Mouse (Mus musculus) embryonic fibroblast, embryonic 13.5 days (primary cell): Measurements from ENCODE around the gene Galnt10. TPM values are rescaled to one million over a fixed set of nuclear protein-coding genes. Genes with fewer than 3 reads are reported as not detected.

Experiments used
- H3K27ac ChIP-seq: 2 replicates; pipeline ENCODE4 v1.5.1; 2012; ENCODE audit warnings: low read length, control low read depth, inconsistent platforms; ENCODE audit not compliant: insufficient read depth
- H3K4me1 ChIP-seq: 2 replicates; pipeline ENCODE4 v1.6.1; 2011; ENCODE audit warnings: low read length; ENCODE audit not compliant: control insufficient read depth, insufficient read depth
- H3K4me3 ChIP-seq: 2 replicates; pipeline ENCODE4 v1.5.1; 2011; ENCODE audit warnings: mild to moderate bottlenecking, control low read depth, low read length; ENCODE audit not compliant: insufficient read depth
- CTCF ChIP-seq: IDR thresholded peaks from 2 replicates; pipeline ENCODE4 v1.5.1; 2011; ENCODE audit warnings: mild to moderate bottlenecking, control low read depth, low read length, moderate library complexity, borderline replicate concordance; ENCODE audit not compliant: insufficient read depth
- POLR2A ChIP-seq: IDR thresholded peaks from 2 replicates; pipeline ENCODE4 v1.6.1; 2011; ENCODE audit warnings: low read depth, mild to moderate bottlenecking, control low read depth, low read length, moderate library complexity
- polyA plus RNA-seq: library from polyadenylated mRNA; stranded (reverse); fragments of >200 nt; gene quantifications from 2 replicates; pipeline ENCODE4 v1.2.4, GENCODE M21; 2011; ENCODE audit warnings: low read depth; ENCODE audit not compliant: missing spikeins, insufficient read length

The Galnt10 gene
- polyA plus RNA-seq, 1 experiment: 51.8 TPM

DNA sequence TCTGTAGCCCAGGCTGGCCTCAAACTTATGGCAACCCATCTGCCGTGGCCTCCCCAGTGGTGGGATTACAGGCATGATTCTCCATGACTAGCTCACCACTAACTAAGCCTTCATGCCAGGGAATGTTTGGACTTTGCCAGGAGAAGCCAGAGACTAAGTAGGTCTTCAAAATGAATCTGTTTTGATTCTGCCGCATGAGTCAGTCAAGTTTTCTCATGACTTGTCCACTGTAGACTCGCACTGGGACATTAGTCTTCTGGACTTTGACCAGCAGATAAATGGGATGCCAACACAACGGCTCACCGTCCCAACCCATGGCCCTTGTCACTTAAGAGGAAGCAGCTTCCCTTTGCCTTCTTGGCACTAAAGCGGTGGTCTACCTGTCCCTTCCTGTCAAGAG lies 49.2 kb downstream of the Galnt10 start:
- peak overlapping the region; percentile 96 for H3K27ac ChIP-seq
- peaks cover 13% of the 10 kb centered on the region for H3K4me1 ChIP-seq
- TF ChIP-seq CTCF: no peak
- TF ChIP-seq POLR2A: no peak
- H3K4me3 ChIP-seq: no peak overlapping the region

DNA sequence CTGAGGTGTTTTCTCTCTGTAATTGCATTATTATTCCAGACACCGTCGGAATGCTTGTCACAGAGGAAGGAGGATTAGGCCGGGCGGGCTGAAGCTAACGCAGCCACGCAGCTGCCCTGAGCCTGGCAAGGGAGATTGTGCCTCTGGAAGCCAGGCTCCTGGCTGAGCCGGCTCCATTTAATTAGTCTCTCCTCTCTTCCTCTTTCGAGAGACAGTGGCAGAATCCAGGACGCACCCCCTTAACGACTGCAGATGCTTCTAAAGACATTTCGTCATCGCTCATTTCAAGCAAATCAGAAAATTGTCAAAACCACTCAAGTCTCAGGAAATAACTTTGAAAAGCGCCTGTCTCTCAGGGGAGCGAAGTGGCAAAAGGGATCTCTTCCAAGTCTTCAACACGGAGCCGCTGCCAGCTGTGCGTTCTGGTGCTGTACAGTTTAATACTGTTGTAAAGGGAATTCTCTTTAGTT lies 51.0 kb downstream of the Galnt10 start:
- TF ChIP-seq CTCF (no peak), POLR2A (no peak)
- H3K27ac ChIP-seq: peak overlapping the region; percentile 77
- H3K4me3 ChIP-seq: no peak overlapping the region
- H3K4me1 ChIP-seq: peaks cover 11% of the 10 kb centered on the region

DNA sequence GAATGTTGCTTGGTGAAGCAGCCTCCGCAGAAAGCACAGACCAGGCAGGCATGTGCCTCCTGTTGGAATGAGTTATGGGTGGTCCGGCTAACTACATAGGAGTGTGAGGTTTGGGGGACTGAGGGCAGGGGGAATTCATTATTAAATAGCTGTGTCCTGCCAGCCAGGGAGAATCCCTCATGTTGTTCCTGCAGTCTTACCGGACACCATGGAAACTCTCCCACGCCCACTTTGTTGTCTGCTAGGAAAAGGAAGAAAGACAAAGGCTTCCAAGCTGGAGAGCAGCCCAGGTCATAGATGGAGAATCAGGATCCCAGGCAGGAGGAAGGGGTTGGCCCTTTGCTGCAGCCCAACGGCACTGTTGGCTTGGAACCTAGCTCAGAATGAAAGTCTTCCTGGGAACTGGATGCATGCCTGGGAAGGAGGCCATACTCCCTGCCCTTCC lies 51.6 kb downstream of the Galnt10 start:
- TF ChIP-seq POLR2A (no peak), CTCF (no peak)
- no peak overlapping the region for H3K4me3 ChIP-seq
- H3K27ac ChIP-seq: peak overlapping the region; percentile 77
- peaks cover 11% of the 10 kb centered on the region for H3K4me1 ChIP-seq

DNA sequence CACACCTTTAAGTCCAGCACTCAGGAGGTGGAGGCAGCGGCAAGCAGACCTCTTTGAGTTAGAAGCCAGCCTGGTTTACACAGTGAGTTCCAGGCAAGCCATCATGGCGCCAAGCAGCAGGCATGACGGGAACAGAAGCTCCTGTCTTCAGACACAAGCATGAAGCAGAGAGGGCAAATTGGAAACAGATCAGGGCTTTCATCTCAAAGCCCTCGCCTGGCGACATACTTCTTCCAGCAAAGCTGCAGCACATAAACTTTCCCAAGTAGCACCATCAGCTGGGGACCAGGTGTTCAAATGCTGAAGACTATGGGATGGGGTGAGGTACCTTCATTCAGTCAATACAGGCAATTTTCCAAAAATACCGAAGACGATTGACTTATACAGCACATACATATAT lies 54.9 kb downstream of the Galnt10 start:
- H3K4me3 ChIP-seq: no peak overlapping the region
- TF ChIP-seq CTCF (no peak), POLR2A (no peak)
- H3K4me1 ChIP-seq: peaks cover 8% of the 10 kb centered on the region; the same call in 1 of the 2 replicates
- H3K27ac ChIP-seq: no peak overlapping the region

DNA sequence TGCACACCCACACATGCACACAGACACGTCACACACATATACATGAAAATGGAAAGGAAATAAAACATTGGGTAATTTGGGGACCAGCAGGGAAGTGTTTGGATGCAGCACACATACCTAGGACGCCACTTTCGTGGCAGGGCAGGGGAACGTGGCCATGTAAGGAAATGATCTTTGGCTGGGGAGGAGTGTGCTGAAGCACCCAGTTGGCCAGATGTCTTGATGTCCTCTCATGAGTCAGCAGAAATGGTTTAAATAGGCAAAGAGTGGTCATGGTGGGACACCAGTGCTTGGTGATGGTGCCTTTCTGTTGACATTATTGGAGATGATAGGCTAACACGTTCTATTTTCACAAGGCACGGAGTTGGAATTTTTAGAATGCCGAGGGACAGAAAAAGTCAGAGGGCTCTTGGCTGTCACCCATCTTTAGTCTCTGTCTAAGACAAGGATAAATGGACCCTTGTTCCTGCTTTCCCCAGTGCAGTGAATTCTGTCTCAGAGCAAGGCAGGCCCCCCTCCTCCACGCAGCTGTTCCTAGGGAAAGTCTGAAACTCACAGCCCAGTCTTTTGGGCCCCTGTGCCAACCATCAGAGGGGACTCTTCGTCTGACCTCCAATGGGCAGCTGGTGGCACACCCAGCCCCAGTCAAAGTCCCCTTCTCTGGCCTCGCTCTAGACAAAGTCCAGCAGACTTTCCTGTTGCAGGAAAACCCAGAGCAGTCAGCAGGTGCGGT lies 56.1 kb downstream of the Galnt10 start:
- H3K4me3 ChIP-seq: no peak overlapping the region
- no peak for TF ChIP-seq POLR2A
- no peak for TF ChIP-seq CTCF
- peak overlapping the region; percentile 29; the same call in 1 of the 2 replicates for H3K27ac ChIP-seq

DNA sequence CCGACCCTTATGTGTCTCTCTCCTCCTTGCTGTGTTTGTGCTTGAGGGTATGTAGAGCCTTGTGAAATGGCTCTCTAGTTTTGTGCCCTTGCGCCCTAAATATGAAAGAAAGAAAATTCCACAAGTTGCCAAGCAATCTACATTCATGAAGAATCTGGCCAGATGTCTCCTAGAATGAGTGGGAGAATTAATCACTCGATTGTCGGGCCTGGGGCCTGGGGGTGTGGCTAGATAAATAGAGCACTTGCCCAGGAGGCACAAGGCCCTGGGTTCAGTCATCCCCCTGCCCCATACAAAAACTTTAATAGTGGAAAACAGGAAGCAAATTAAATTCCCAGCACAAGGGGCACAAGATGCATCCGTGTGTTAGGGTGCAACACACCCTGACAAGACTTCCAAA lies 56.7 kb downstream of the Galnt10 start:
- Histone ChIP-seq H3K4me1 (no peaks in the 10 kb centered on the region), H3K27ac (peak overlapping the region; percentile 29; the same call in 1 of the 2 replicates), H3K4me3 (no peak overlapping the region)
- TF ChIP-seq CTCF (no peak), POLR2A (no peak)

More for the DNA sequence above, 56.1 kb downstream of the Galnt10 start:
- H3K4me1 ChIP-seq: 0 out of 2 replicates have a peak, but pooled peaks cover 4% of the 10 kb centered on the region

DNA sequence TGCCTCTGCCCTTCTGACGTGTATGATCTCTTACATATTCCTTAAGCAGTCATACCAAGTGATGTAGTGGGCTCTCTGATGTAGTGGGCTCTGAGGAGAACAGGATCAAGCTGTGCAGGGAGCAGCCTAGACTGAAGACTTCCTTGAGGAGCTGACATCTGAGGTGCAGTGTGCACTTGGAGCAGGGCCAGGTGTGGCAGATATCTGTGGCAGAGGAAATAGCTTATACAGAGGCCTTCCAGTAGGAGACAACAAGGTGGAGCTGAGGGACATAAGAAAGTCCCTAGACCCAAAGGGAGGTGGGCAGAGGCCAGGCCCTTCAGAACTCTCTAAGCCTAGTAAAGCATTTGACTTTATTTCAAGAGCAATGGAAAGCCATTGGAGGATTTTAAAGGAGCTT lies 61.4 kb downstream of the Galnt10 start:
- no peak for TF ChIP-seq POLR2A
- no peak for TF ChIP-seq CTCF
- Histone ChIP-seq H3K4me1 (no peaks in the 10 kb centered on the region), H3K27ac (no peak overlapping the region), H3K4me3 (no peak overlapping the region)

DNA sequence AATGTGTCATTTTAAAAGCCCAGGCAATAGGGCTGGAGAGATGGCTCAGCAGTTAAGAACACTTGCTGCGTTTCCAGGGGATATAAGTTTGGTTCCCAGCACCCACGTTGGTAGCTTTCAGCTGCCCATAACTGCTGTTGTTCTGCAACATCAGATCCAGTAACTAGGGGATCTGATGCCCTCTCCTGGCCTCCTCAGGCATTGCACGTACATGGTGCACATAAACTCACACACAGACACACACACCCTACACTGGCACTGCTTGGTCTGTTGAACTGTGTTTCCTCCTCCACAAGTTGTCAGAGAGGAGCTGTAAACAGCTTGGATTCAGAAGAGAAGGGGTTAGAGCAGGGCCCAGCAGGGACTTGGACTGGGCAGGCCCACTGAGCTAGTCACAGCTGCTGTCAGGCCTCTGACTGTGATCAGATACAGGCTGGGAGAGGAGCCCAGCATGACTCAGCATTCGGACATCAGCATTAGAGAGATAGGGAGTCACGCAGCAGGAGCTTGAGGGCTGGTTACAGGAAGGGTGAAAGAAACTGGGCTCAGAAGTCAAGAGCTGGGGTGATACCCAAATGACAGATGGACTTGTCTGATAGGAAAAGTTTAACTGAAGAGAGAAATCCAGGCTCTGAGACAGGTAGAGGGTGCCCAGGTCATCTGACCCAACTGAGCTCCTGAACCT lies 62.0 kb downstream of the Galnt10 start:
- peak; percentile 48; the same call in 1 of the 2 replicates for TF ChIP-seq CTCF
- TF ChIP-seq POLR2A: no peak

DNA sequence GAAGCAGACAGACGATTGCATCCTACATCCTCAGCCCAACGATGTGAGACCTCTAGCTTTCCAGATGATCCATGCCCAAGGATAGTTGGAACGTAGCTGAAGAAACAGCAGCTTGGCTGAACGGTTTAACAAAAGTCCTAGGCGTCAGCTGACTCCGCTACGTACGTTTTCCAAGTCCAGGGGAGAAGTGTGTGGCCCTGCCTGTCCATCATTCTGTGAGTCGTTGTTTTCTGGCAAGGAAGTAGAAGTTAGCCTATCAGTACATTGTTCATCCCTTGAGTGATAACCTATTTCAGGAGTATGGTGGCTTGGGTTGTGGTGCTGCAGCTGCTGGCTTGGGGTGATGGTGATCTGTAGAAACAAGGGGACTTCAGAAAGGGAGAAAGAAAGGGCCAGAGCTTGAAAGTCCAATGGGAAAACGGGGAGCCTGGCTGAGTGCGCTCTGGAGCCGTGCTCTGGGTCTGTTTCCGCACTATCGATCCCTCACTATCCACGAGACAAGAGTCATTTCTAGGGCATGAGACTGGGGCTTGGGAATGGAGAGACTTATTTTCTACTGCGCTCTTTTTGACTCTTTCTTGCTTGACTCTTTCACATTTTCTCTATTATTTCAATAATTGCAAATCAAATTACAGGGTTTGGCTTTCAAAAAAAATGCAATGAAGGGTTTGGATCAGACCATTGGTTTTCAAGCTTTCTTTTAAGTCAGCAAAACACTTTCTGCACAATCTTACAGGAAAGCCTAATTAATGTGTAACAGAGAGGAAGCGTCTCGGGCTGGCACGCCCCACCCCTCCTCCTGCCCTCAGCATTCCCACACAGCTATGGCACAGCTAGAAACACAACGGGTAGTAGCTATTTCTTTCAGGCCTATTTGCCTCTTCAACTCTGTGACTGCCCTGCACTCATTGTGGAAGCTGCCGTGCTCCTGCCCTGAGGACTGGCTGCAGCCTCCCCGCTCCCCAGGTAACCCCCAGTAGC lies 63.2 kb downstream of the Galnt10 start:
- no peak overlapping the region for H3K27ac ChIP-seq

More for the DNA sequence above, 62.0 kb downstream of the Galnt10 start:
- Histone ChIP-seq H3K4me3 (no peak overlapping the region), H3K27ac (no peak overlapping the region), H3K4me1 (no peaks in the 10 kb centered on the region)

More for the DNA sequence above, 63.2 kb downstream of the Galnt10 start:
- Histone ChIP-seq H3K4me3 (no peak overlapping the region), H3K4me1 (no peaks in the 10 kb centered on the region)
- TF ChIP-seq CTCF: no peak
- TF ChIP-seq POLR2A: no peak
